Mouse (Mus musculus): ENCODE results near the gene Smg9. TPM values are rescaled to one million over a fixed set of nuclear protein-coding genes. Genes with fewer than 3 reads are reported as not detected.

Smg9 gene
- total and polyA plus RNA-seq, 3 experiments: 54.6 to 95.3 TPM; not detected in 1

DNA sequence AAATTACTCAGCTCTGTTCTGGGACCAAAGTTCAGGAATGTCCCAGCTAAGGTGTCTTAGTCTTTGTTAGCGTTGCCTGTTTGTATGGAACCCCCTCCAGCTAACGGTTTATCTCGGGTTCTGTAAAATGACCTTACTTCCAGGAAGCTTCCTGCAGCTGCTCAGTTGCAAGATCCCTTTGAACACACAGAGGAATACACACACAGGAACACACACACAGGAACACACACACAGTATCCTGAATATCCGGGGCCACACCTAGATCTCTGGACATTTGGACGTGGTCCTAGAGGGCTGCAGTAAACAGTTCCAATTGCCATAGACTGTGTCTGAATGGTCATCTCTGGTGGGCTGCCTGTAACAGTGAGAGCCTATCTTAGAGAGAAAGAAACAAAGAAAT is 56.3 kb downstream of the Smg9 start:
- no peaks in the 10 kb centered on the region for H3K79me2 ChIP-seq (ENCODE audit: control insufficient read depth, insufficient read depth, low read length, poor library complexity)
- no peak overlapping the region for H3K27ac ChIP-seq (ENCODE audit: control insufficient read depth, low read depth, low read length)
- no peaks in the 10 kb centered on the region for H3K36me3 ChIP-seq (ENCODE audit: control insufficient read depth in 1 of 2, insufficient read depth in 2 of 2, low read length in 2 of 2)
- H3K4me1 ChIP-seq (ENCODE audit: control insufficient read depth in 1 of 2, insufficient read depth in 2 of 2, low read length in 2 of 2): peaks cover 0 to under 1% of the 10 kb centered on the region in 2 experiments; a peak in 1 of 4 replicates
- H3K9ac ChIP-seq (ENCODE audit: control insufficient read depth, low read depth, low read length, poor library complexity, severe bottlenecking): no peak overlapping the region
- peaks cover 7 to 15% of the 10 kb centered on the region in 2 experiments for H3K27me3 ChIP-seq (ENCODE audit: control insufficient read depth in 1 of 2, insufficient read depth in 2 of 2, low read length in 2 of 2)
- TF ChIP-seq TAL1 (IDR thresholded peaks at IDR 0.05; ENCODE audit: low read length) (no peak), BHLHE40 (IDR thresholded peaks at IDR 0.05; ENCODE audit: borderline replicate concordance, low read depth, low read length) (no peak)
- no peak overlapping the region for H3K4me3 ChIP-seq (ENCODE audit: control insufficient read depth in 1 of 2, insufficient read depth in 1 of 2, low read depth in 2 of 2, low read length in 2 of 2)
- no peaks in the 10 kb centered on the region for H3K9me3 ChIP-seq (replicated peaks; ENCODE audit: insufficient read depth, low read length)
- DNase-seq (ENCODE audit: low read depth, low spot score): no peak

DNA sequence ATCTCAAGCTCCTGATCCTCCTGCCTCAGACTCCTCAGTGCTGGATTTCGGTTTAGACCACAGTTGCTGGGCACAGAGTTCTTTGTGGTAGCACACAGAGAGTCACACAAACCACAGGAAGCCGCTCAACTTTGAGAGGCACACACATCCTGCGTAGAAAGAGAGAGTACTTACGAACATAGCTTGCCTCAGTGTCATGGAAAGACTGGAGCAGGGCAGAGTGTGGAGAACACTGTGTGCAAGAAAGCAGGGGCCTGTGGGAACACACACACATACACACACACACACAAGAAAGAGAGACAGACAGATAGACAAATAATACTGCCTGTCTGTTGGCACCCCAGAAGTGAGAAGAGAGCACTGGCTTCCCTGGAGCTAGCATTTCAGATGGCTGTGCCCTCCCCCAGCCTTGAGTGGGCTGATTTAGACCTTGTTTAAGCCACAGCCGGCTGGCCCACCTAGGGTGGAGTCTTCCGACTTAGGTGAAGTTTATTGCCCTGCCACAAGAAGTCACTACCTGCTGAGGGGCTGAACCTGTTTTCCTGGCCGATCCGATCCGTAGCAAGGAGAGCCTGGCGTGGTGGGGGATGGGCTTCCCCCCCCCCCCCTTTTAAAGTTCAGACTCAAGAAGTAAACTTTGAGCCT is 58.4 kb downstream of the Smg9 start:
- peaks cover 5 to 11% of the 10 kb centered on the region in 2 experiments for H3K27me3 ChIP-seq (ENCODE audit: control insufficient read depth in 1 of 2, insufficient read depth in 2 of 2, low read length in 2 of 2)
- H3K36me3 ChIP-seq (ENCODE audit: control insufficient read depth in 1 of 2, insufficient read depth in 2 of 2, low read length in 2 of 2): peaks cover 0 to 3% of the 10 kb centered on the region in 2 experiments; a peak in 2 of 4 replicates
- H3K79me2 ChIP-seq (ENCODE audit: control insufficient read depth, insufficient read depth, low read length, poor library complexity): no peaks in the 10 kb centered on the region
- H3K4me1 ChIP-seq (ENCODE audit: control insufficient read depth in 1 of 2, insufficient read depth in 2 of 2, low read length in 2 of 2): peaks cover 4 to 12% of the 10 kb centered on the region in 2 experiments
- H3K9me3 ChIP-seq (replicated peaks; ENCODE audit: insufficient read depth, low read length): no peaks in the 10 kb centered on the region
- H3K9ac ChIP-seq (ENCODE audit: control insufficient read depth, low read depth, low read length, poor library complexity, severe bottlenecking): no peak overlapping the region
- DNase-seq (ENCODE audit: low read depth, low spot score): no peak
- TF ChIP-seq GATA1 (IDR thresholded peaks at IDR 0.05; ENCODE audit: low read depth, low read length) (no peak), ZMIZ1 (IDR thresholded peaks at IDR 0.05; ENCODE audit: low read depth, low read length) (no peak), RAD21 (IDR thresholded peaks at IDR 0.05; ENCODE audit: low read depth, low read length) (no peak), EP300 (IDR thresholded peaks at IDR 0.05; ENCODE audit: low read depth in 1 of 2, low read length in 2 of 2) (no peak)
- no peak overlapping the region for H3K4me3 ChIP-seq (ENCODE audit: control insufficient read depth in 1 of 2, insufficient read depth in 1 of 2, low read depth in 2 of 2, low read length in 2 of 2)
- H3K27ac ChIP-seq (ENCODE audit: control insufficient read depth, low read depth, low read length): no peak overlapping the region

DNA sequence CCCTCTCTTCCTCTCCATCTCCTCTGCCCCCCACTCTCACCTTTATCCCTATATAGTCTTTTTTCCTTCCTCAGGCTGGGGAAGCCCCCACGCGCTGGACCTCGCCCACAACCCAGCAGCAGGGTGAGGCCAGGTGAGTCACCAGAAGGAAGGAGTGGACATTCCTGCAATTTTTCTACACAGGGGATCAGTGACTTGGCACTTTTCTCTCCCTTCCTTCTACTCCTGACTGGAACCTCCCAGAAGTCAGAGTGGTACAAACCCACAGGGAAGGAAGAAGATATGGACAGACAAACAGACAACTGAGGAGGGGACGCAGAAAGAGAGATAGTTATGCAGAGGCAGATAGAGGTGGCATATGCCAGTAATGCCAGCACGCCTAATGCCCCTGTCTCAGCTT is 60.0 kb downstream of the Smg9 start:
- TF ChIP-seq MAFK (IDR thresholded peaks at IDR 0.05; ENCODE audit: borderline replicate concordance, low read depth, low read length) (no peak), POLR2AphosphoS5 (IDR thresholded peaks at IDR 0.05; ENCODE audit: borderline replicate concordance, low read depth, low read length) (no peak), MYC (IDR thresholded peaks at IDR 0.05; ENCODE audit: low read depth, low read length) (no peak), TAL1 (IDR thresholded peaks at IDR 0.05; ENCODE audit: low read length) (no peak), GATA1 (IDR thresholded peaks at IDR 0.05; ENCODE audit: low read depth, low read length) (no peak), TCF12 (IDR thresholded peaks at IDR 0.05; ENCODE audit: low read depth, low read length) (no peak), CTCF (IDR thresholded peaks at IDR 0.05 in 2 of 3, conservative IDR thresholded peaks at IDR 0.05 in 1 of 3; ENCODE audit: control insufficient read depth in 1 of 3, insufficient read depth in 1 of 3, low read depth in 2 of 3, low read length in 3 of 3, poor library complexity in 1 of 3, severe bottlenecking in 1 of 3) (no peak), CHD1 (IDR thresholded peaks at IDR 0.05; ENCODE audit: low read depth, low read length) (no peak)
- Histone ChIP-seq H3K27ac (ENCODE audit: control insufficient read depth, low read depth, low read length) (no peak overlapping the region), H3K9me3 (replicated peaks; ENCODE audit: insufficient read depth, low read length) (no peaks in the 10 kb centered on the region), H3K36me3 (ENCODE audit: control insufficient read depth in 1 of 2, insufficient read depth in 2 of 2, low read length in 2 of 2) (peaks cover 0 to 5% of the 10 kb centered on the region in 2 experiments; a peak in 2 of 4 replicates), H3K27me3 (ENCODE audit: control insufficient read depth in 1 of 2, insufficient read depth in 2 of 2, low read length in 2 of 2) (peaks cover 5 to 8% of the 10 kb centered on the region in 2 experiments), H3K4me3 (ENCODE audit: control insufficient read depth in 1 of 2, insufficient read depth in 1 of 2, low read depth in 2 of 2, low read length in 2 of 2) (no peak overlapping the region), H3K9ac (ENCODE audit: control insufficient read depth, low read depth, low read length, poor library complexity, severe bottlenecking) (no peak overlapping the region), H3K4me1 (ENCODE audit: control insufficient read depth in 1 of 2, insufficient read depth in 2 of 2, low read length in 2 of 2) (peaks cover 4 to 19% of the 10 kb centered on the region in 2 experiments), H3K79me2 (ENCODE audit: control insufficient read depth, insufficient read depth, low read length, poor library complexity) (0 out of 2 replicates have a peak, but pooled peaks cover 2% of the 10 kb centered on the region)
- no peak for DNase-seq (ENCODE audit: low read depth, low spot score)
